Mouse (Mus musculus) embryonic facial prominence, embryonic 12.5 days (tissue): ENCODE measurements around the gene Mtg2. TPM values are rescaled to one million over a fixed set of nuclear protein-coding genes. Genes with fewer than 3 reads are reported as not detected.
A peak's percentile ranks its signal among the peaks of the same experiment; 100 is the strongest.

Source experiments
- ATAC-seq: fragments of 200-750 bp; cut with Nextera tagmentation; 2 replicates; pipeline ENCODE4 v1.8.0; 2017; ENCODE audit not compliant: insufficient number of reproducible peaks, insufficient read depth, low FRiP score, low TSS enrichment
- H3K27ac ChIP-seq: fragments of 300-500 bp; sonication (generic); 2 replicates; pipeline ENCODE4 v1.5.1; 2016; ENCODE audit warnings: mild to moderate bottlenecking
- H3K27me3 ChIP-seq: fragments of 300-500 bp; sonication (generic); 2 replicates; pipeline ENCODE4 v1.6.1; 2016; ENCODE audit warnings: mild to moderate bottlenecking, moderate library complexity
- H3K36me3 ChIP-seq: fragments of 300-500 bp; sonication (generic); 2 replicates; pipeline ENCODE4 v1.6.1; 2016; ENCODE audit warnings: mild to moderate bottlenecking
- H3K4me1 ChIP-seq: fragments of 300-500 bp; sonication (generic); 2 replicates; pipeline ENCODE4 v1.6.1; 2016
- H3K4me2 ChIP-seq: fragments of 300-500 bp; sonication (generic); replicated peaks from 2 replicates; pipeline ENCODE4 v1.6.1; 2016; ENCODE audit warnings: mild to moderate bottlenecking, moderate library complexity
- H3K4me3 ChIP-seq: fragments of 300-500 bp; sonication (generic); 2 replicates; pipeline ENCODE4 v1.5.1; 2016; ENCODE audit warnings: mild to moderate bottlenecking
- H3K9ac ChIP-seq: fragments of 300-500 bp; sonication (generic); 2 replicates; pipeline ENCODE4 v1.6.1; 2016; ENCODE audit warnings: mild to moderate bottlenecking, moderate library complexity
- H3K9me3 ChIP-seq: fragments of 300-500 bp; sonication (generic); 2 replicates; pipeline ENCODE4 v1.6.1; 2016; ENCODE audit warnings: mild to moderate bottlenecking, moderate library complexity
- WGBS: fragments of 180-500 bp; shearing (Covaris S2); methylation state at CpG from one replicate; pipeline ENCODE4 v1.1.7; 2016; 5-methylcytosine and 5-hydroxymethylcytosine counted together
- polyA plus RNA-seq: library from polyadenylated mRNA; unstranded; fragments of >200 nt; fragmentation: Nextera tagmentation; extraction: Ambion mirVana; gene quantifications from 2 replicates; pipeline ENCODE4 v1.2.1, GENCODE M21; 2016

The Mtg2 gene
- polyA plus RNA-seq, 1 experiment from 2014 or later, result 29.0 TPM

DNA sequence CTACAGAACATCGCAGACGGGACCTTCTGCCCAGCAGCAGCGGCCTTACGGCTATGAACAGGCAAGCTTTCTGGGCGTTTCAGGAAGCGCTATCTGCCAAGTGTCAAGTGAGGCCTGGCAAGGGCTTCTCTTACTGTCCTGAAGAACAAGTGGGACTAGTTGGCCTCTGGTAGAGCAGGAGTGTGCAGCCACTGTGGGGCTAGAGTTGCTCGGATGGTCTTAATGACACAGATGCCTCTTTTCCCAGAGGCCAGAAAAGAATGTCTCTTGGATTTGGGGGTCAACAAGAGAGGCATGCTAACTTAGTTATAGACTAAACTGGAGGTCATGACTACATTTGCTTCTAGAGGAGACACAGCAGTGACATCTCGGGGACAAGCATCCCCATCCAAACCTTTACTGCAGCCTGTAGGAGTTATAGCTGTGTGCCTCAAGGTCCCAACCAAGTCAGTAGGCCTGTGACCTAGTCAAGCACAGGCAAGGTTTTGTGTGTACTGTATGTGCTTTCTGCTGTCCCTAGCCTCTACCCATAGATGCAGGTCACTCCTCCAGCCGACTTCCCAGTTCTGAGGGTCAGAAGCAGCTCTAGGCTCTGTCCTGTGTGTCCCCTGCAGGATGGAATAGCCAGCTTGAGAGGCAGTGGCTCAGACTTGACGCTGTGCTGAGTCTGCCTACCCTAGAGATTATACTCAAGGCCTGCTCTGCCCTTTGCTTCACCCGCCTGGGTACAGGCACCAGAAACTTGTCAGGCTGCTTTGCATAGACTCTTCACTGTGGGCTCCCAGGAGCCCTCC lies 6.9 kb upstream of the Mtg2 start:
- peaks cover 66% of the 10 kb centered on the region for H3K36me3 ChIP-seq
- H3K4me3 ChIP-seq, result no peak overlapping the region
- H3K9ac ChIP-seq, result no peak overlapping the region
- ATAC-seq, result no peak
- H3K9me3 ChIP-seq, result no peaks in the 10 kb centered on the region
- no peak overlapping the region for H3K27ac ChIP-seq
- no peaks in the 10 kb centered on the region for H3K4me1 ChIP-seq
- no peak overlapping the region for H3K4me2 ChIP-seq
- no peaks in the 10 kb centered on the region for H3K27me3 ChIP-seq
- 92% methylated on average over 11 of the region's 11 CpGs for WGBS

GRCm38 (mm10) chr2:180069770-180070480 lies 463 bp upstream of the Mtg2 start:
- 31% methylated on average over 20 of the region's 20 CpGs for WGBS
- H3K9me3 ChIP-seq, result no peaks in the 10 kb centered on the region
- peaks cover 14% of the 10 kb centered on the region for H3K36me3 ChIP-seq
- ATAC-seq, result peak; percentile 47; the same call in 1 of the 2 replicates
- peak overlapping the region; percentile 90 for H3K4me2 ChIP-seq
- H3K4me3 ChIP-seq, result peak overlapping the region; percentile 73
- H3K27ac ChIP-seq, result peak overlapping the region; percentile 79
- peaks cover 9% of the 10 kb centered on the region for H3K4me1 ChIP-seq
- H3K27me3 ChIP-seq, result no peaks in the 10 kb centered on the region
- H3K9ac ChIP-seq, result peak overlapping the region; percentile 70

DNA sequence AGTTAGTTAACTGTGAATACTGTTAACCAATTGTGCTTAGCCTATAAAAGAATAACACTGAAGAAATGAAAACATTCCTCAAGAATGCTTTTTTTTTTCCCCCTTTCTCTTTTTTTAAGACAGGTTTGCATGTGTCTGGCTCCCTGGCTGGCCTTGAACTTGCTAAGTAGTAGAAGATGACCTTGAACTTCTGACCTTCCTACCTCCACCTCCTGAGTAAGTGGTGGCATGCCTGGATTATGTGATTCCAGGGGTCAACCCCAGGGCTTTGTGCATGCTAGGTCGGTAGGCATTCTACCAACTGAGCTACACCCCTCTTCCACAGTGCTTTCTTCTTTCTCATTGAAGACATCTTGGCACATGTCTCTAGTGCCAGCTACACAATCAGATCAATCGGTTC lies 1.3 kb downstream of the Mtg2 start:
- Histone ChIP-seq H3K9me3 (no peaks in the 10 kb centered on the region), H3K4me3 (no peak overlapping the region), H3K27me3 (no peaks in the 10 kb centered on the region), H3K4me1 (peaks cover 9% of the 10 kb centered on the region), H3K36me3 (peaks cover 10% of the 10 kb centered on the region), H3K9ac (no peak overlapping the region), H3K27ac (no peak overlapping the region), H3K4me2 (no peak overlapping the region)
- no peak for ATAC-seq
- 73% methylated on average over 2 of the region's 2 CpGs for WGBS

DNA sequence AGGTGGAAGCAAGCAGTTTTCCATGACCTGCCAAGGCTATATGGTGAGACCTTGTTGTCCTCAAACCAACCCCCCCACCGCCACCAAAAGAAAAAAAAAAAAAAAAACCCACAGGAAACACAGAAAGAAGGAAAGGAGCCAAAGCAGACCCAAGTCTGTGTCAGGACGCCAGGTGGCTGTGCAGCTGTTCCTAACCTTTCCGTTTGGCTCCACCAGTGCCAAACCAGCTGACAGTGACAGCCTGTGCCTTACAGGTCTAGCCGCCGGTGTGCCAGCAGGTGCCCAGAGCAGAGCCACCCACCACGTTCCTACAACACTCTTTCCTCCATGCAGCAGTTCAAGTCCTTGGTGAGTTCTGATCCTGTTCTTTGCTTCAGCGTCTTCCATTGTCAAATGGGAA lies 2.5 kb downstream of the Mtg2 start:
- no peak overlapping the region for H3K4me2 ChIP-seq
- H3K9ac ChIP-seq, result no peak overlapping the region
- no peaks in the 10 kb centered on the region for H3K9me3 ChIP-seq
- peaks cover 9% of the 10 kb centered on the region for H3K4me1 ChIP-seq
- peaks cover 10% of the 10 kb centered on the region; the same call in 1 of the 2 replicates for H3K36me3 ChIP-seq
- no peak overlapping the region for H3K4me3 ChIP-seq
- H3K27ac ChIP-seq, result no peak overlapping the region
- no peak for ATAC-seq
- 90% methylated on average over 7 of the region's 7 CpGs for WGBS
- H3K27me3 ChIP-seq, result no peaks in the 10 kb centered on the region

GRCm38 (mm10) chr2:180077622-180078021 lies 7.2 kb downstream of the Mtg2 start:
- Histone ChIP-seq H3K27me3 (no peaks in the 10 kb centered on the region), H3K36me3 (peaks cover 28% of the 10 kb centered on the region), H3K27ac (no peak overlapping the region), H3K4me2 (no peak overlapping the region), H3K4me3 (no peak overlapping the region), H3K9me3 (no peaks in the 10 kb centered on the region), H3K9ac (no peak overlapping the region), H3K4me1 (no peaks in the 10 kb centered on the region)
- 77% methylated on average over 3 of the region's 3 CpGs for WGBS
- ATAC-seq, result no peak

DNA sequence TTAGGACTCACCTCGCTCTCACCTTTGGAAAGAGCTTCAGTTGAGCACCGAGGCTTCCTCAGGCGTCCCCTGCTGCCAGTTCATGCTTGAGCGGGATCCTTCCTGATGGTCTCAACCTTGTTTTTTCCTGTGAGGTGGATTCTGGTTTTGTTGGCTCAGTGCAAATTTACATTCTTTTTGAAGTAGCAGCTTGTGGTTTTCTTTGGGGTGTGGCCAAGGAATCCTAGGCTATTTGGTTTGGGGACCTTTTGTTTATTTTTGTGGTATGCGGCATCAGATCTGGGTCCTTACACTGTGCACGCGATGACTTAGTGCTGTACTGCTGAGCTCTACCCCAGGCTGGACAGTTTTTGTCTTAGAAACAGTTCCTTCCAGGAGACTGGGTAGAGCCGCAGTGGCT lies 10.3 kb downstream of the Mtg2 start:
- Histone ChIP-seq H3K27me3 (no peaks in the 10 kb centered on the region), H3K4me3 (no peak overlapping the region), H3K36me3 (peaks cover 33% of the 10 kb centered on the region), H3K27ac (no peak overlapping the region), H3K4me1 (peaks cover 12% of the 10 kb centered on the region; the same call in 1 of the 2 replicates), H3K9me3 (no peaks in the 10 kb centered on the region), H3K4me2 (no peak overlapping the region), H3K9ac (no peak overlapping the region)
- ATAC-seq, result no peak
- WGBS, result 90% methylated on average over 8 of the region's 8 CpGs

DNA sequence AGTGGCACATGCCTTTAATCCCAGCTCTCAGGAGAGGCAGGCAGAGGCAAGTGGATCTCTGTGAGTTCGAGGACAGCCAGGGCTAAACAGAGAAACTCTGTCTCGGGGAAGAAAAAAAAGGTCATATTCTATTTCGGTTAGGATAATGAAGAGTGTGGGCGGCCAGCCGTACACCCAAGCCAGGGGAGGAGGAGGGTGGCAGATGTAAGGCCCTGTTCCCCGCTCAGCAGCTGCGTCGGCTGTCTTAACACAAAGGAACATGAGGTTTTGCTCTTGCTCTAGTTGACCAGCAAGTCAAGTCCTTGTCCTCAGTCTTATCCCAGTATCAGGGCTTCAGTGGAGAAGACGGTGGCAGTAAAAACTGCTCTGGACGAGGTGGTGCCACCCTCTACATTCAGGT lies 12.7 kb downstream of the Mtg2 start:
- Histone ChIP-seq H3K4me2 (no peak overlapping the region), H3K27ac (no peak overlapping the region), H3K27me3 (no peaks in the 10 kb centered on the region), H3K9ac (no peak overlapping the region), H3K4me1 (peaks cover 12% of the 10 kb centered on the region; the same call in 1 of the 2 replicates), H3K4me3 (no peak overlapping the region), H3K9me3 (no peaks in the 10 kb centered on the region), H3K36me3 (peaks cover 25% of the 10 kb centered on the region)
- no peak for ATAC-seq
- 83% methylated on average over 10 of the region's 10 CpGs for WGBS

GRCm38 (mm10) chr2:180084565-180084964 lies 14.2 kb downstream of the Mtg2 start:
- no peak for ATAC-seq
- Histone ChIP-seq H3K4me3 (no peak overlapping the region), H3K27me3 (no peaks in the 10 kb centered on the region), H3K36me3 (peaks cover 18% of the 10 kb centered on the region), H3K4me1 (peaks cover 12% of the 10 kb centered on the region; the same call in 1 of the 2 replicates), H3K4me2 (no peak overlapping the region), H3K9ac (no peak overlapping the region), H3K27ac (no peak overlapping the region), H3K9me3 (no peaks in the 10 kb centered on the region)
- WGBS, result 17% methylated on average over 3 of the region's 3 CpGs

DNA sequence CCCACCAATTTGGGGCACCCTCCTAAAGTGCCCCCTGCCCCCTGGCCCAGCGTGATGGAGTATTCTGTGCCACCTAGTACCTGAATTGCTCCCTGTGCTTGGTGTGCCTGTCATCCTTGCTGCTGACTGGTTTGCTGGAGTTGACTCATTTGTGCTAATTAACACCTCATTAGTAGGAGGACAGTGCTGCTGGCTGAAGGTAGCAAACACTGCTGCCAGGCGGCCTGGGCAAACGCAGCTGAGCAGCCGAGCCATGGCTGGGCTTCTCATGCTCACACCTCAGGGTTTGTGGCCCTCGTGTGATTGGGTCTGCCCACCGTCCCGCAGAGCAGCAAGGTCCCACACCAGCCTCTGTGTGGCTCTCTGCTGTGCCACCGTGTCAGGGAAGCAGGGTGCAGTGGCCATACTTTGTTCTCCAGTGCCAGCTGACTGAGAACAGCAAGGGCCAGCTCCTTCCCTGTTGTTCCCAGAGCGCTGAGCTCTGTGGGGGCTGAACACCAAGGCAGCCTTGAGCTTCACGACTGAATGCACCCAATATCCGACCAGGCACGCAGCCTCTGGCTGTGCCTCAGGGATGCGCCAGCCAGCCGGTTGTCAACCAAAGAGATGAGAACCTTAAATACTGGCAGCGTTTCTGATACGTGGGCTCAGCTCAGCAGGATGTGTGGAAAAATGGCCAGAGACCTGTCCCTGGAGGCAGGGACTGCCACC lies 15.7 kb downstream of the Mtg2 start:
- no peaks in the 10 kb centered on the region for H3K9me3 ChIP-seq
- no peak overlapping the region for H3K4me2 ChIP-seq
- H3K36me3 ChIP-seq, result peaks cover 14% of the 10 kb centered on the region
- ATAC-seq, result no peak
- 81% methylated on average over 16 of the region's 16 CpGs for WGBS
- H3K4me3 ChIP-seq, result no peak overlapping the region
- H3K27me3 ChIP-seq, result no peaks in the 10 kb centered on the region
- H3K9ac ChIP-seq, result no peak overlapping the region
- peaks cover 12% of the 10 kb centered on the region; the same call in 1 of the 2 replicates for H3K4me1 ChIP-seq
- H3K27ac ChIP-seq, result no peak overlapping the region

DNA sequence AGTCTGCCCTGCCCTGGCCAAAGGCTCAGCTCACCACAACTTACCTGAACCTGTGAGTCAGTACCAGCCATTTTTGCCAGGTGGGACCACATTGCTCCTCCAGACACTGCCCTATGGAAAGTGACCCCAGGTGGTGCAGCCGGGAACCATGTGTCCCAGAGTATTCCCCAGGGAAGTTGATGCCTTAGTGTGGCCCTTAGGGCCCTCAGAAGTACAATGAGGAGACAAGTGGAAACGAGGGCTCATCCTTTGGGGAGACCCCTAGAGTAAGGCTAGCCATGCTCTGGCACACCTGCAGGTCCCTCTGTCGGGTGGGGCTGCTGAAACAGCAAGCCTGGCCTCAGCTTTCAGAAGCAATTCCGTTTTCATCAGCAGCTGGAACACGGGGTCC lies 16.2 kb downstream of the Mtg2 start:
- WGBS, result 86% methylated on average over 5 of the region's 5 CpGs
- no peak for ATAC-seq
- Histone ChIP-seq H3K4me2 (no peak overlapping the region), H3K4me1 (peaks cover 12% of the 10 kb centered on the region; the same call in 1 of the 2 replicates), H3K9ac (no peak overlapping the region), H3K27me3 (no peaks in the 10 kb centered on the region), H3K27ac (no peak overlapping the region), H3K36me3 (peaks cover 14% of the 10 kb centered on the region), H3K9me3 (no peaks in the 10 kb centered on the region), H3K4me3 (no peak overlapping the region)

GRCm38 (mm10) chr2:180087472-180087871 lies 17.1 kb downstream of the Mtg2 start:
- 91% methylated on average over 4 of the region's 4 CpGs for WGBS
- no peak for ATAC-seq

More at GRCm38 (mm10) chr2:180087472-180087871, 17.1 kb downstream of the Mtg2 start:
- H3K9me3 ChIP-seq, result no peaks in the 10 kb centered on the region
- H3K27me3 ChIP-seq, result no peaks in the 10 kb centered on the region
- H3K4me1 ChIP-seq, result peaks cover 12% of the 10 kb centered on the region; the same call in 1 of the 2 replicates
- H3K4me2 ChIP-seq, result no peak overlapping the region
- no peak overlapping the region for H3K27ac ChIP-seq
- H3K4me3 ChIP-seq, result no peak overlapping the region
- no peak overlapping the region for H3K9ac ChIP-seq
- peaks cover 8% of the 10 kb centered on the region; the same call in 1 of the 2 replicates for H3K36me3 ChIP-seq
